Mouse (Mus musculus) heart, adult 2 months (tissue): ENCODE measurements around the gene Cilp. TPM values are rescaled to one million over a fixed set of nuclear protein-coding genes. Genes with fewer than 3 reads are reported as not detected.
A peak's percentile ranks its signal among the peaks of the same experiment; 100 is the strongest.

Experiments used
- DNase-seq, 2 experiments: peaks; one replicate each; pipeline ENCODE4 v3.0.0; 2021
- H3K27ac ChIP-seq: fragments of 200-600 bp; 2 replicates; pipeline ENCODE4 v1.8.1; 2022
- H3K27me3 ChIP-seq: fragments of 200-500 bp; 2 replicates; pipeline ENCODE4 v1.6.1; 2012; ENCODE audit warnings: mild to moderate bottlenecking, low read length, inconsistent platforms, mixed read lengths; ENCODE audit not compliant: control insufficient read depth, insufficient read depth
- H3K36me3 ChIP-seq: fragments of 200-500 bp; 2 replicates; pipeline ENCODE4 v1.6.1; 2012; ENCODE audit warnings: low read length, inconsistent platforms; ENCODE audit not compliant: control insufficient read depth, insufficient read depth
- H3K4me1 ChIP-seq: fragments of 200-500 bp; 2 replicates; pipeline ENCODE4 v1.6.1; 2011; ENCODE audit warnings: low read length; ENCODE audit not compliant: control insufficient read depth, insufficient read depth
- H3K4me3 ChIP-seq: fragments of 200-600 bp; 2 replicates; pipeline ENCODE4 v1.8.1; 2022
- H3K79me2 ChIP-seq: fragments of 200-500 bp; replicated peaks from 2 replicates; pipeline ENCODE4 v1.6.1; 2012; ENCODE audit warnings: mild to moderate bottlenecking, inconsistent platforms, low read length, moderate library complexity, mixed read lengths; ENCODE audit not compliant: control insufficient read depth, insufficient read depth
- H3K9ac ChIP-seq: fragments of 200-500 bp; 2 replicates; pipeline ENCODE4 v1.6.1; 2012; ENCODE audit warnings: low read depth, mild to moderate bottlenecking, control low read depth, inconsistent platforms, low read length, mixed read lengths
- CTCF ChIP-seq: fragments of 200-600 bp; IDR thresholded peaks from 2 replicates; pipeline ENCODE4 v1.8.1; 2022; ENCODE audit warnings: antibody characterized with exemption, mild to moderate bottlenecking, moderate library complexity
- EP300 ChIP-seq: fragments of 200-500 bp; IDR thresholded peaks from 2 replicates; pipeline ENCODE4 v1.6.1; 2011; ENCODE audit warnings: low read depth, low read length, control low read depth; ENCODE audit not compliant: insufficient read depth
- POLR2A ChIP-seq: fragments of 200-500 bp; IDR thresholded peaks from 2 replicates; pipeline ENCODE4 v1.6.1; 2011; ENCODE audit warnings: mild to moderate bottlenecking, low read depth, low read length, control low read depth; ENCODE audit not compliant: insufficient read depth
- WGBS: fragments of 180-500 bp; shearing (Covaris S2); methylation state at CpG from one replicate; pipeline ENCODE4 v1.1.7; 2018; 5-methylcytosine and 5-hydroxymethylcytosine counted together
- intact Hi-C: fragments of 180-260 bp; cut with DNase I; formaldehyde crosslinking; loops from one replicate; pipeline ENCODE4 v1.15.1; 2025
- polyA plus RNA-seq: library from polyadenylated mRNA; depleted of rRNA; stranded (reverse); fragments of >200 nt; gene quantifications from 2 replicates; pipeline ENCODE4 v1.2.3, GENCODE M21; 2012
- total RNA-seq, 2 experiments: library from RNA; stranded (reverse); gene quantifications; 2 replicates each; pipeline ENCODE4 v1.2.3; 2021

Gene Cilp
- total and polyA plus RNA-seq, 3 experiments = 3.0 to 4.8 (median 4.8) TPM

DNA sequence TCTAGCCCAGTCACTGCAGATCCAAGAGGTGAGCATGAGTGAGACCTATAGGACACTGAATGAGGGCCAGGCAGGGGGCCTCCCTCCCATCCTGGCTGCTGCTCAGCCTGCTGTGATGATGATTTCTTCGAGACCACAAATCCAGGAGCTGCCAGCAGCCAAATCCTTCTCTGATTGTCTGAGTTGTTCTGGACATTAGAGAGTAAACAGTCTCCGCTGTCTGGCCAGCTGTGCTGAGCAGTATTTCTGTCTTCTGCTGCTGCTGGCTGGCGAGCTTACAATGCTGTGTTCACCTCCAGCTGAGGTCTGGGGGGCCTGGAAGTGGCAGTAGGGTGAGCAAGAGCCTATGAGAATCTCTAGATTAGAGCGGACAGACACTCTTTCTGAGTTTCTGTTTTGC, 21.7 kb upstream of the Cilp start:
- H3K27me3 ChIP-seq = no peaks in the 10 kb centered on the region
- intact Hi-C loops = no loop called here
- H3K36me3 ChIP-seq = no peaks in the 10 kb centered on the region
- no peak for DNase-seq
- no peak overlapping the region for H3K4me3 ChIP-seq
- no peaks in the 10 kb centered on the region for H3K4me1 ChIP-seq
- H3K9ac ChIP-seq = no peak overlapping the region
- TF ChIP-seq POLR2A (no peak), EP300 (no peak), CTCF (no peak)
- H3K79me2 ChIP-seq = no peaks in the 10 kb centered on the region
- H3K27ac ChIP-seq = no peak overlapping the region
- 56% methylated on average over 4 of the region's 4 CpGs for whole genome bisulfite sequencing

DNA sequence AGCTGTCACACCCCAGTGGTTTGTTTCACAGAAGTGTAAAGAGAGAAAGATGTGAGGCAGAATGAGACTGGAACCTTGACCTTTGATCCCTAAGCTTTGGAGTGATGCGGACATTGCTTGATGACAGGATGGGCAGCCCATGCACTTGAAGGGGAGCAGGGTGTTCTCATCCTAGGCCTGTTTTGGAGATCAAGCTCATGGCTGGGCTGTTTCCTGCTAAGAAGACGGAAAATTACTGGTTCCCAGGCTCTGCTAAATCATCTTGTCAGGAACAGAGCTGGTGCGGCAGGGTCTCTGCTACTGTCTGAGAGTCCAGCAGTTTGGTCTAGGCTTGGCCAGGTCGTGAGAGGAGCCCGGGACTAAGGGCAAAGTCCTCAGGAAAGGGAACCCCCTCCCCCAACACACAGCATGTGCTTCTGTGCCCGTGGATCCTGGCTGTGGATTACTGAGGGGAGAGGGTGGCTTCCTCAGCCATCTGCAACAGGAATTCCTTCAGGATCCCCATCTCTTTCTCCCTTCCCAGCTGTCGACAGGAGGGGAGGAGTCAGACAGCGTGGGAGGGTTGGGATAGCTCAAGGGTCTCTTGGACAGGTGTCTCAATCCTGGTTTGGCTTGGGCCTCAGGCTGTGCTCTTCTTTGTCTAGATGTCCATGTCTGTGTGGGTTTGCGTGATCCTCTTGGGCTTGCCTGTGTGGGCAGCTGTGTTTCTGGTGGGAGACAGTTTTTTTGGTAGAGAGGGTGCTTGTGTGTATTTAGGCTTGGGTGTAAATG, 20.8 kb upstream of the Cilp start:
- Histone ChIP-seq H3K27ac (no peak overlapping the region), H3K4me3 (no peak overlapping the region), H3K9ac (no peak overlapping the region), H3K79me2 (no peaks in the 10 kb centered on the region), H3K4me1 (no peaks in the 10 kb centered on the region), H3K36me3 (no peaks in the 10 kb centered on the region), H3K27me3 (no peaks in the 10 kb centered on the region)
- no peak for DNase-seq
- TF ChIP-seq POLR2A (no peak), CTCF (no peak), EP300 (no peak)
- intact Hi-C loops = no loop called here
- 48% methylated on average over 9 of the region's 9 CpGs for WGBS

DNA sequence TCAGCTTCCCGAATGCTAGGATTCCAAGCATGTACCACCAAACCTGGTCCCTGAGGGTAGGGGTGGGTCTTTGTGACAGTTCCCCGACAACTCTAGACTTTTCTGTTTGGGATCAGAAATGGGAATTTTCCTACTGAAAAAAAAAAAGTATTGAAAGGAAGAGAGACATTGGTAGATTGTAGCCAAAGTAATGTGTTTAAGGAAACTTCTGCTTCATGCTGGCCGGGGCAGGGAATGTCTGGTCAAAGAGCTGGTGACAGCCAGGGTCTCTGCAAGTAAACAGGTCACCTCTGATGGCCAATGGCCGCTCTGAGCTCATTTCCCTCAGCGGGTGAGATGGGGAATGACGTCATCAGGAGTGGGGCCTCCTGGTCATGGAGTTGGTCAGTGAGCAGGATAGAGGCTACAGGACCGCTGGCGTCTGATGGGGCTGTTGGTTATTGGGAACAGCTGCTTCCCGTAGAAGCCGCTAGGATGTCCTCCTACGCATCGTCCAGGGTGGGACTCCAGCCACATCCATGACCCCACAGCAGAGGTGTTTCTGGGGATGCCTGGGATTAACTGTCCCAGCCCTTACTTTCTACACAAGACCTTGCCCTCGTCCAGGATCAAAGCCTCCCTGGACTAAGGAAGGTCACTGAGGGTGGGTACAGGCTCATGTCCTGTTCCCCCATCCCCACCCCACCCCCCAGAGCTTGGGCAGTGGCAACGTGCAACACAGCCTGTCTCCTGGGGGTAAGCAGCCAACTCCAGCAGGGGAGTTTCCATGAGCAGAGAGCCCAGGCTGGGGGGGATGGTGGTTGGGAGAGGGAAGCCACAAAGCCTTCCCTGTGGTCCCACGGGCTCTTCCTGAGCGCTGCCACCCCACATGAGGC, 17.2 kb upstream of the Cilp start:
- DNase-seq = peak; percentile 39 to 58
- no peaks in the 10 kb centered on the region; the same call in 1 of the 2 replicates for H3K4me1 ChIP-seq
- H3K27ac ChIP-seq = no peak overlapping the region; the same call in 1 of the 2 replicates
- no peaks in the 10 kb centered on the region for H3K36me3 ChIP-seq
- TF ChIP-seq EP300 (no peak), CTCF (no peak), POLR2A (no peak)
- intact Hi-C loops = no loop called here
- no peaks in the 10 kb centered on the region for H3K79me2 ChIP-seq
- WGBS = 40% methylated on average over 16 of the region's 16 CpGs
- no peak overlapping the region for H3K9ac ChIP-seq
- H3K27me3 ChIP-seq = no peaks in the 10 kb centered on the region
- H3K4me3 ChIP-seq = no peak overlapping the region

DNA sequence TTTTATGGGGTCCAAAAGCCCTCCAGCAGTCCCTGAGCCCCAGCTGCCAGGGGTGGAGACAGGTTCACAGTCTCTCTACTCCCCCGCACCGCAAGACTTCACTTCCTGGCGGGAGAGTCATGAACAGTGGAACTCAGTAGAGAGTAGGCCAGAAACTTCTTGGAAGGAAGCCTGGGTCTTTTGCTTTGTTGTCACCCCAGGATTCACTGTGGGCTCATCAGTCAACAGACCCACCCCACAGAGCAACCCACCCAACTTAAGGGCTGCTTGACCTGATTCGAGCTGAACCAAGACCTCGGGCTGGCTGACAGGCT, 16.6 kb upstream of the Cilp start:
- Histone ChIP-seq H3K27ac (no peak overlapping the region), H3K4me1 (no peaks in the 10 kb centered on the region; the same call in 1 of the 2 replicates), H3K27me3 (no peaks in the 10 kb centered on the region), H3K79me2 (no peaks in the 10 kb centered on the region), H3K9ac (no peak overlapping the region), H3K36me3 (no peaks in the 10 kb centered on the region), H3K4me3 (no peak overlapping the region)
- TF ChIP-seq EP300 = no peak
- TF ChIP-seq POLR2A = no peak
- DNase-seq = peak in 1 of 2 experiments; percentile 44
- intact Hi-C loops = no loop called here
- 53% methylated on average over 5 of the region's 5 CpGs for WGBS

DNA sequence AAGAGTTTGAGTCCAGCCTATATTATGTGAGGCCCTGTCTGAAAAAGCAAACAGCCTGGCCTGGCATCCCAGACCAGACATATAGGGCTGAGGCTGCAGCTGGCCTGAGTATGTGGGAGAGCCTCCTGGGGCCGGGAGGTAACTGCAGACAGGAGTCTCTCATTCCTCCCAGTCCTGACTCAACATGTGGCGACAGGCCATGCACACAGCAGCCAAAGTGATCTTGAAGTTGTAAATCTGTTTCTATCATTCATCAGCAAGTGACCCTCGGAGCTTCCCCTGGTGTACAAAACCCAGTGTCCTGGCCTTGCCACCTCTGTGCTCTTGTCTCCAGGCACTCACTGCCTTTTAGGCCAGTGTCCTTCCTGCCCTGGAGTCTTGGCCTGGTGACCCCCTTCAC, 13.0 kb upstream of the Cilp start:
- TF ChIP-seq CTCF (no peak), POLR2A (no peak), EP300 (no peak)
- H3K79me2 ChIP-seq = no peaks in the 10 kb centered on the region
- no peak for DNase-seq
- no peaks in the 10 kb centered on the region for H3K36me3 ChIP-seq
- no peak overlapping the region for H3K27ac ChIP-seq
- H3K27me3 ChIP-seq = no peaks in the 10 kb centered on the region
- H3K9ac ChIP-seq = no peak overlapping the region
- H3K4me1 ChIP-seq = no peaks in the 10 kb centered on the region; the same call in 1 of the 2 replicates
- no peak overlapping the region for H3K4me3 ChIP-seq
- intact Hi-C loops = no loop called here
- 63% methylated on average over 3 of the region's 3 CpGs for WGBS

DNA sequence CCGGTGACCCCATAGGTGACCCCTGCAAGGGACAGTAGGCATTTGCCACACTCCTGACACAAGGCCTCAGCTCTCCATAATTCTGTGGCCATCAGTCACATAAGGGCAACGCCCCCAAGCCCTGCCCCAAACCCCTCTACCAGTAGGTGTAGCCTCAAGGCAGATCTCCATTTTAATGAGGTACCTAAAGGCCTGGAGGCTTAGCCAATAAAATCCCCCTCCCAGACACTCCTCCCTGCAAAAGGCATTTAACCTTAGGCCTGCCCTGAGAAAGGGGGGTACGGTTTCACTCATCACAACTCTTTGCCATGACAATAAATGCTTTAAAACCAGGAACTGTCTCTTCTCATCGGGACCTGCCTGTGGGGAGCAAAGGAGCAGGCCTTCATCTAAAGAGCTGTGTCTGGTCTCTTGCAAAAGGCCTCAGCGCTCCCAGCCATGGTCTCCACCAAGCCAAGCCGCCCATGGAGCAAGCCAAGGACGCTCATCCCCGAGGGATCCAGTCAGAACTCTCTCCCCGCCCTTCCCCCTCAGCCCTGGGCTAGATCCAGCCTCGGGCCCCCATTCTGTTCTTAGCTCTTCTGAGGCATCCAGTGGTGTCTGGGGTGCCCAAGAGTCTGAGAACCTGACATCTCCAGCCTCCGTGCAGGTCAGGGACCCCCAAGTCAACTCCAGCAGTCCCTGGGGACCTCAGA, 8.9 kb upstream of the Cilp start:
- Histone ChIP-seq H3K4me1 (no peaks in the 10 kb centered on the region; the same call in 1 of the 2 replicates), H3K27ac (no peak overlapping the region), H3K9ac (no peak overlapping the region), H3K4me3 (no peak overlapping the region), H3K36me3 (no peaks in the 10 kb centered on the region), H3K79me2 (no peaks in the 10 kb centered on the region), H3K27me3 (no peaks in the 10 kb centered on the region)
- DNase-seq = peak in 1 of 2 experiments; percentile 22
- intact Hi-C loops = no loop called here
- TF ChIP-seq EP300 (no peak), POLR2A (no peak), CTCF (no peak)
- 75% methylated on average over 11 of the region's 11 CpGs for WGBS
